Mouse (Mus musculus) thymus, adult 2 months (tissue): ENCODE results near the gene Slc7a8. TPM values are rescaled to one million over a fixed set of nuclear protein-coding genes. Genes with fewer than 3 reads are reported as not detected.

Experiments
- DNase-seq: peaks from one replicate; pipeline ENCODE4 v3.0.0; 2021
- H3K27ac ChIP-seq: fragments of 200-500 bp; 2 replicates; pipeline ENCODE4 v1.5.1; 2012; ENCODE audit warnings: low read length, control low read depth; ENCODE audit not compliant: control insufficient read depth, insufficient read depth
- H3K27me3 ChIP-seq: fragments of 200-500 bp; 2 replicates; pipeline ENCODE4 v1.6.1; 2012; ENCODE audit warnings: mild to moderate bottlenecking, low read length, moderate library complexity, mixed read lengths; ENCODE audit not compliant: control insufficient read depth, insufficient read depth
- H3K36me3 ChIP-seq: fragments of 200-500 bp; 2 replicates; pipeline ENCODE4 v1.6.1; 2012; ENCODE audit warnings: mild to moderate bottlenecking, low read length, moderate library complexity; ENCODE audit not compliant: control insufficient read depth, insufficient read depth
- H3K4me1 ChIP-seq: fragments of 200-500 bp; replicated peaks from 2 replicates; pipeline ENCODE4 v1.6.1; 2012; ENCODE audit warnings: low read length; ENCODE audit not compliant: control insufficient read depth, insufficient read depth
- H3K4me3 ChIP-seq: fragments of 200-500 bp; 2 replicates; pipeline ENCODE4 v1.5.1; 2012; ENCODE audit warnings: mild to moderate bottlenecking, low read length, control low read depth, moderate library complexity; ENCODE audit not compliant: control insufficient read depth, insufficient read depth
- CTCF ChIP-seq: fragments of 200-500 bp; IDR thresholded peaks from 2 replicates; pipeline ENCODE4 v1.5.1; 2012; ENCODE audit warnings: mild to moderate bottlenecking, control low read depth, low read length, moderate library complexity, borderline replicate concordance; ENCODE audit not compliant: control insufficient read depth, poor library complexity, insufficient read depth; ENCODE audit errors: extremely low read depth
- POLR2A ChIP-seq: fragments of 200-500 bp; IDR thresholded peaks from 2 replicates; pipeline ENCODE4 v1.6.1; 2012; ENCODE audit warnings: mild to moderate bottlenecking, low read length, control low read depth, moderate library complexity; ENCODE audit not compliant: control insufficient read depth, poor library complexity, insufficient read depth; ENCODE audit errors: extremely low read depth
- WGBS: fragments of 180-500 bp; shearing (Covaris S2); methylation state at CpG from one replicate; pipeline ENCODE4 v1.1.7; 2018; 5-methylcytosine and 5-hydroxymethylcytosine counted together
- polyA plus RNA-seq: library from polyadenylated mRNA; depleted of rRNA; stranded (reverse); fragments of >200 nt; gene quantifications from 2 replicates; pipeline ENCODE4 v1.2.3, GENCODE M21; 2012

The Slc7a8 gene
- polyA plus RNA-seq, 1 experiment = 11.6 TPM

GRCm38 (mm10) chr14:54712074-54712473 is 69.7 kb downstream of the Slc7a8 start, which contains the start of gene Cebpe:
Gene Cebpe (minus strand): TSS chr14:54712174.
- TF ChIP-seq POLR2A (no peak), CTCF (no peak)
- peaks cover 13% of the 10 kb centered on the region for H3K4me1 ChIP-seq
- 78% methylated on average over 7 of the region's 7 CpGs for WGBS
- no peak for DNase-seq
- H3K27me3 ChIP-seq = no peaks in the 10 kb centered on the region; the same call in 1 of the 2 replicates
- H3K4me3 ChIP-seq = no peak within 1 kb of the TSS
- no peak within 1 kb of the TSS for H3K27ac ChIP-seq
- no peaks in the 10 kb centered on the region for H3K36me3 ChIP-seq

- WGBS = 94% methylated on average over 9 of the region's 9 CpGs
- Histone ChIP-seq H3K27me3 (no peaks in the 10 kb centered on the region; the same call in 1 of the 2 replicates), H3K4me1 (peaks cover 23% of the 10 kb centered on the region), H3K27ac (no peak overlapping the region), H3K4me3 (no peak overlapping the region), H3K36me3 (no peaks in the 10 kb centered on the region)
- TF ChIP-seq POLR2A = no peak
- TF ChIP-seq CTCF = no peak
- DNase-seq = no peak
These were observed 72.7 kb downstream of the Slc7a8 start for GRCm38 (mm10) chr14:54709054-54709453.

- Histone ChIP-seq H3K27ac (no peak overlapping the region), H3K27me3 (no peaks in the 10 kb centered on the region), H3K4me3 (no peak overlapping the region), H3K4me1 (peaks cover 15% of the 10 kb centered on the region), H3K36me3 (no peaks in the 10 kb centered on the region)
- no peak for TF ChIP-seq CTCF
- TF ChIP-seq POLR2A = no peak
- no peak for DNase-seq
- 66% methylated on average over 17 of the region's 17 CpGs for WGBS
These were observed 75.0 kb downstream of the Slc7a8 start for GRCm38 (mm10) chr14:54706589-54707320.

- Histone ChIP-seq H3K4me3 (no peak overlapping the region), H3K27ac (no peak overlapping the region), H3K36me3 (no peaks in the 10 kb centered on the region), H3K4me1 (peaks cover 17% of the 10 kb centered on the region), H3K27me3 (no peaks in the 10 kb centered on the region)
- 17% methylated on average over 5 of the region's 5 CpGs for WGBS
- DNase-seq = no peak
- no peak for TF ChIP-seq POLR2A
- no peak for TF ChIP-seq CTCF
These were observed 75.9 kb downstream of the Slc7a8 start for GRCm38 (mm10) chr14:54705844-54706243.

GRCm38 (mm10) chr14:54703207-54703606 is 78.5 kb downstream of the Slc7a8 start:
- Histone ChIP-seq H3K4me1 (peaks cover 26% of the 10 kb centered on the region), H3K27me3 (no peaks in the 10 kb centered on the region), H3K27ac (no peak overlapping the region), H3K4me3 (no peak overlapping the region), H3K36me3 (no peaks in the 10 kb centered on the region)
- no peak for DNase-seq
- no peak for TF ChIP-seq CTCF
- TF ChIP-seq POLR2A = no peak
- WGBS = 87% methylated on average over 10 of the region's 10 CpGs

- TF ChIP-seq POLR2A (no peak), CTCF (peak; percentile 90; the same call in 1 of the 2 replicates)
- no peak overlapping the region for H3K27ac ChIP-seq
These were observed 80.4 kb downstream of the Slc7a8 start for GRCm38 (mm10) chr14:54701298-54701697.

GRCm38 (mm10) chr14:54699586-54699985 is 82.2 kb downstream of the Slc7a8 start:
- Histone ChIP-seq H3K36me3 (no peaks in the 10 kb centered on the region), H3K27ac (no peak overlapping the region), H3K4me3 (no peak overlapping the region), H3K27me3 (no peaks in the 10 kb centered on the region), H3K4me1 (peaks cover 21% of the 10 kb centered on the region)
- no peak for DNase-seq
- WGBS = 94% methylated on average over 3 of the region's 3 CpGs
- TF ChIP-seq POLR2A = no peak
- TF ChIP-seq CTCF = no peak

More at GRCm38 (mm10) chr14:54701298-54701697, 80.4 kb downstream of the Slc7a8 start:
- peaks cover 20% of the 10 kb centered on the region for H3K4me1 ChIP-seq
- no peaks in the 10 kb centered on the region for H3K36me3 ChIP-seq
- WGBS = 17% methylated on average over 6 of the region's 6 CpGs
- no peaks in the 10 kb centered on the region for H3K27me3 ChIP-seq
- peak; percentile 88 for DNase-seq
- no peak overlapping the region for H3K4me3 ChIP-seq

- Histone ChIP-seq H3K36me3 (no peaks in the 10 kb centered on the region), H3K27ac (no peak within 1 kb of the TSS), H3K4me1 (peaks cover 21% of the 10 kb centered on the region), H3K4me3 (no peak within 1 kb of the TSS), H3K27me3 (no peaks in the 10 kb centered on the region)
- TF ChIP-seq CTCF (no peak), POLR2A (no peak)
- 94% methylated on average over 4 of the region's 4 CpGs for whole genome bisulfite sequencing
- DNase-seq = no peak
These were observed 83.0 kb downstream of the Slc7a8 start, which contains the start of gene Gm29776 for GRCm38 (mm10) chr14:54698733-54699132. Gene Gm29776 (minus strand): TSS chr14:54698833.
